Mouse (Mus musculus): ENCODE results near the gene Xpa. TPM values are rescaled to one million over a fixed set of nuclear protein-coding genes. Genes with fewer than 3 reads are reported as not detected.

The Xpa gene
- 26.1 and 27.3 TPM in 2 replicates for polyA plus RNA-seq (2014; fragmentation: Nextera tagmentation; extraction: Ambion mirVana)

DNA sequence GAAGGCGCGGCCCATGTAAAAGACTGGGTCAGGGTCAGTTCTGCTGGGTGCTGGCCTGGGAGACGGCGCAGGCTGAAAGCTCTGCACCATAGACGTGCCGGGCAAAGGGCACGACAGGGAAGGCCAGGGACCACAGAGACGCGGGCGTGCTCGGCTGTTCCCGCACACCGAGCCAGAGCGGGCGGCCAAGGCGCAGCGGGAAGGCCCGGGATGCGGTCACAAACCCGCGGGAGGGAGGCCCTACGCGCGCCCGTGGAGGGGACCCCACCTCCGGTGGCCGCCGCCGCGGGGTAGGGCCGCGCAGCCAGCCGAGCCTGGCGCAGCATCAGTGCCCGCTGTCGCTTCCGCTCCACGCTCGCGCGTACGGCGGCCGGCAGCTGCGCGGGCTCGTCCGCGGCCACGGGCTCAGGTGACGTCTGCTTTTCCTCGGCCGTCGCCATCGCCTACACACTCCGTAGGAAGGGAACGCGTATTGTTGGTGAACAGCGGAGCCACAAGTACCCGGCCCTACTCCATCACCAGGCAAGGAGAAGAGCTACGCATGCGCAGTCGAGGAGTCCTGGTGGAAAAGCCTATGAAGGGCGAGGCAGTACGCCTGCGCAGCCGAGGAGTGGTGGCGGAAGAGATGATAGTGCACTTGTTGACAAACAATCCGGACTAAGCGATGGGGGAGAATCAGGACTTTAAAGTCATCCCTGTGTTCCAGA is at the start of gene Xpa:
Gene Xpa (minus strand): TSS at position 531 of the 707 bp plus-strand sequence.
- Histone ChIP-seq H3K36me3 (ENCODE audit: control insufficient read depth, insufficient read depth, low read length) (no peaks in the 10 kb centered on the region), H3K4me1 (ENCODE audit: control insufficient read depth, insufficient read depth, low read length) (peaks cover 2% of the 10 kb centered on the region; the same call in 1 of the 2 replicates), H3K4me2 (ENCODE audit: low read depth, severe bottlenecking) (peak within 1 kb of the TSS; percentile 80), H3K4me3 (ENCODE audit: low read depth, low read length) (peak within 1 kb of the TSS; percentile 92), H3K27ac (replicated peaks; ENCODE audit: low read depth, low read length) (peak within 1 kb of the TSS; percentile 81; the same call in 1 of the 2 replicates), H3K27me3 (ENCODE audit: control insufficient read depth, insufficient read depth, low read length) (no peaks in the 10 kb centered on the region), H3K9me3 (ENCODE audit: control insufficient read depth, low read length) (no peaks in the 10 kb centered on the region), H3K9ac (ENCODE audit: low read length) (peak within 1 kb of the TSS; percentile 87)
- WGBS: under 1% methylated on average over 70 of the region's 70 CpGs
- DNase-seq (ENCODE audit: low spot score): peak; percentile 96
- ATAC-seq (ENCODE audit: insufficient number of reproducible peaks, low FRiP score, low TSS enrichment, low read depth): peak; percentile 90

DNA sequence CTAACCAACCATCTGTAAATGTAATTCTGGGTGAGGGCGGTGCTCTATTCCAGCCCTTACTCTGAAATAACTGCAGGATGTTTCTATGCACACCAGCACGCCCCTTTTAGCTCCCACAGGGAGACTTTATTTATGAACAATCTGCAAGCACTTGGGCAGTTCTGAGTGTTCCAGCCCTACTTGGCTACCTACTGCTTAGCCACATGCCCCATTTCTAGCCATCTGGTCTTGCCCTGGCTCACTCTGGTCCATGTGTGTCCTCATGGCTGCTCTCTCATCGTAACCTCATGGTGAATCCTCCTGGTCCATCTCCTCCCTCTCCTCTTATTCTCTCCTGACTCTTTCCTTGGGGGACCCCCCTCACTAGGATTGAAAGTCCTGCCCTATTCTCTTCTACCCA is 39.8 kb upstream of the Xpa start:
- WGBS: 83% methylated on average over 3 of the region's 3 CpGs
- Histone ChIP-seq H3K4me1 (ENCODE audit: control insufficient read depth, insufficient read depth, low read length) (no peaks in the 10 kb centered on the region), H3K36me3 (ENCODE audit: control insufficient read depth, insufficient read depth, low read length) (no peaks in the 10 kb centered on the region), H3K4me3 (ENCODE audit: low read depth, low read length) (no peak overlapping the region), H3K27me3 (ENCODE audit: control insufficient read depth, insufficient read depth, low read length) (no peaks in the 10 kb centered on the region), H3K9ac (ENCODE audit: low read length) (no peak overlapping the region), H3K27ac (replicated peaks; ENCODE audit: low read depth, low read length) (no peak overlapping the region), H3K9me3 (ENCODE audit: control insufficient read depth, low read length) (no peaks in the 10 kb centered on the region), H3K4me2 (ENCODE audit: low read depth, severe bottlenecking) (no peak overlapping the region)
- DNase-seq (ENCODE audit: low spot score) (no peak), ATAC-seq (ENCODE audit: insufficient number of reproducible peaks, low FRiP score, low TSS enrichment, low read depth) (no peak)

DNA sequence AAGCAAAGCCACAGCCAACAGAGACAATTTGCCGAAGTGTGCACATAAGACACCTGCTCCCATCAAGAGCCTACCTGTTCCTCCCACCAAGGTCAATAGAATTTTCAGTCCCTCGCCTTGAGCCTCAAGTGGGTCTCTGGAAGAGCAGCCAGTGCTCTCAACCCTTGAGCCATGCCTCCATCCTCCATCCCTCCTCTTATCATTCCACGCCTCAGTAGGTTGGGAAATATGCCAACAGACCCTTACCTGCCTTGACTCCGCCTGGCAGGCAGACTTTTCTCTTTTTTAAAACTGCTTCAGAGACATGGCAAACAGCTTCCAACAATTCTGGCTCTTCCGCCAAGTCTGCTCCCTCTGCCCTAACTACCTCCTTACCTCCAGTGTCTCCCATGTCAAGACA is 38.6 kb upstream of the Xpa start:
- Histone ChIP-seq H3K9ac (ENCODE audit: low read length) (no peak overlapping the region), H3K27ac (replicated peaks; ENCODE audit: low read depth, low read length) (no peak overlapping the region), H3K4me1 (ENCODE audit: control insufficient read depth, insufficient read depth, low read length) (no peaks in the 10 kb centered on the region), H3K4me3 (ENCODE audit: low read depth, low read length) (no peak overlapping the region), H3K27me3 (ENCODE audit: control insufficient read depth, insufficient read depth, low read length) (no peaks in the 10 kb centered on the region), H3K9me3 (ENCODE audit: control insufficient read depth, low read length) (no peaks in the 10 kb centered on the region), H3K36me3 (ENCODE audit: control insufficient read depth, insufficient read depth, low read length) (no peaks in the 10 kb centered on the region), H3K4me2 (ENCODE audit: low read depth, severe bottlenecking) (no peak overlapping the region)
- DNase-seq (ENCODE audit: low spot score) (no peak), ATAC-seq (ENCODE audit: insufficient number of reproducible peaks, low FRiP score, low TSS enrichment, low read depth) (no peak)
- WGBS: 88% methylated on average over 5 of the region's 5 CpGs

DNA sequence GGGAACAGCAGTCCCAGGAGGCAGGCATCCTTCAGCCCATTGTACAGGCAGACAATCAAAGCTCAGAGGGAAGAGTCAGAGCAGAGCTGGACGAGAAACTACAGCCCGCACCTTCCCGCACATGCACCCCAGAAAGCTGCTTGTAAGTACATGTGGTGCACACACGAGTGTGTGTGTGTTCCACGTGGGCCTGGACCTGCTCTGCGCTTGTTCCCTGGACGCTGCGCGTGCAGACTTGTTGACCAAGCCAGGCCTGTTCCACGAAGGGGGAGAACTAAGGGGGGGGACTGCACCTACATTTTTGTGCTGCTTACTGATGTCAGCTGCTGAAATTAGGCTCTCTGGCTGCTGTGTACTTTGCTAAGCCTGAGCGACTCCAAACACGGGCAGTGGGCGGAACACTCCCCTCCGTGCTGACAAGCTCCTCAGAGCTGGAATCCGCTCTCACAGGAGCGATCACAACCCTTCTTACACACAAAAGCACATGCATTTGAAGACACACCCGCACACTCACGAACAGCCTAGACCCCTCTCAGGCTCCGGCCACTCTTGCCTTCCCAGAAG is 30.9 kb upstream of the Xpa start:
- no peaks in the 10 kb centered on the region for H3K4me1 ChIP-seq (ENCODE audit: control insufficient read depth, insufficient read depth, low read length)
- 76% methylated on average over 19 of the region's 19 CpGs for WGBS
- no peak overlapping the region for H3K27ac ChIP-seq (replicated peaks; ENCODE audit: low read depth, low read length)
- H3K9ac ChIP-seq (ENCODE audit: low read length): no peak overlapping the region
- H3K9me3 ChIP-seq (ENCODE audit: control insufficient read depth, low read length): no peaks in the 10 kb centered on the region
- no peaks in the 10 kb centered on the region for H3K36me3 ChIP-seq (ENCODE audit: control insufficient read depth, insufficient read depth, low read length)
- H3K27me3 ChIP-seq (ENCODE audit: control insufficient read depth, insufficient read depth, low read length): no peaks in the 10 kb centered on the region
- H3K4me2 ChIP-seq (ENCODE audit: low read depth, severe bottlenecking): no peak overlapping the region
- ATAC-seq (ENCODE audit: insufficient number of reproducible peaks, low FRiP score, low TSS enrichment, low read depth) (no peak), DNase-seq (ENCODE audit: low spot score) (no peak)
- no peak overlapping the region for H3K4me3 ChIP-seq (ENCODE audit: low read depth, low read length)

DNA sequence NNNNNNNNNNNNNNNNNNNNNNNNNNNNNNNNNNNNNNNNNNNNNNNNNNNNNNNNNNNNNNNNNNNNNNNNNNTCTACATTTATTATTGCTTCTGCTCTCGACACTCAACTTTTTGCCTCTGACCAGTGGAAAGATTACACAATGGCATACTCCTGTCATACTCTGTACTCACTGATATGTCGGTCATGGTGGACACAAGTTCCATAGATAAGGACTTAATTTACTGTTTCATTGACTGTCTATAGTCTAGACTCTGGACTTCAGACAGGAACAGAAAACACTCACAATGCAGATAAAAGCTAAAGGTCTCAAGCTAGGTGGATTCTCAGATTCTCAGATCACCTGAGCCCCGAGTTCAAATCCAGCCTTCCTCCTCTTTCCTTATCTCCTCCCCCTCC is 25.0 kb upstream of the Xpa start:
- DNase-seq (ENCODE audit: low spot score) (no peak), ATAC-seq (ENCODE audit: insufficient number of reproducible peaks, low FRiP score, low TSS enrichment, low read depth) (no peak)
- Histone ChIP-seq H3K4me1 (ENCODE audit: control insufficient read depth, insufficient read depth, low read length) (no peaks in the 10 kb centered on the region), H3K4me3 (ENCODE audit: low read depth, low read length) (no peak overlapping the region), H3K27me3 (ENCODE audit: control insufficient read depth, insufficient read depth, low read length) (no peaks in the 10 kb centered on the region), H3K36me3 (ENCODE audit: control insufficient read depth, insufficient read depth, low read length) (no peaks in the 10 kb centered on the region), H3K4me2 (ENCODE audit: low read depth, severe bottlenecking) (no peak overlapping the region), H3K27ac (replicated peaks; ENCODE audit: low read depth, low read length) (no peak overlapping the region), H3K9me3 (ENCODE audit: control insufficient read depth, low read length) (no peaks in the 10 kb centered on the region), H3K9ac (ENCODE audit: low read length) (no peak overlapping the region)
- 90% methylated on average over 3 of the region's 3 CpGs for WGBS

DNA sequence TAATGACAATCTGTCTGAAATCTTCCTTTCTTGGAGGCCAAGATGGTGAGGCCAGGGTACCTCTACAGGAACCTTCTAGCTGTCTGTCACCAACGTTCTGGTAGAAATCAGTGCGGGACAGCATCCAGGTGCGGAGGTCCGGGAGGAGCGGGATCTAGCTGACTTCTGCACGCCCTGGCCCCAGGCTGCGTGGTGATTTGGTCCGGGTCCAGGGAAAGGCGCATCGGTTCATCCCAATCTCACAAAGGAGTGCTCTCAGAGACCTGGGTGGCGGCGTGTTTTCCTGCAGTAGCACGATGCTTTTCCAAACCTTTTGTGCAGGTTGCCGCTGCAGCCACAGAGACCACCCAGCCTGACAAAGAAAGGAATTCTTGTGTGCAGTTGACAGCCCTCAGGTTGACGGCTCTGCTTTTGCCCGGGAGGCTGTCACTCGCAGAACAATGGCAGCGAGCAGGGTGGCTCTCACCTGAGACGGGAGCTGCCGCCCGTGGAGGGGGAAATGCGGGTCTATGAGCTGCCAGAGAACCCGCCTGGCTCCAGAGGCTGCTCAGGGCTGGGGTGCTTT is 6.5 kb upstream of the Xpa start:
- Histone ChIP-seq H3K4me2 (ENCODE audit: low read depth, severe bottlenecking) (peak overlapping the region; percentile 41), H3K27ac (replicated peaks; ENCODE audit: low read depth, low read length) (no peak overlapping the region), H3K4me1 (ENCODE audit: control insufficient read depth, insufficient read depth, low read length) (0 out of 2 replicates have a peak, but pooled peaks cover 2% of the 10 kb centered on the region), H3K9ac (ENCODE audit: low read length) (no peak overlapping the region; the same call in 1 of the 2 replicates), H3K9me3 (ENCODE audit: control insufficient read depth, low read length) (no peaks in the 10 kb centered on the region), H3K36me3 (ENCODE audit: control insufficient read depth, insufficient read depth, low read length) (no peaks in the 10 kb centered on the region), H3K27me3 (ENCODE audit: control insufficient read depth, insufficient read depth, low read length) (0 out of 2 replicates have a peak, but pooled peaks cover 2% of the 10 kb centered on the region), H3K4me3 (ENCODE audit: low read depth, low read length) (no peak overlapping the region; the same call in 1 of the 2 replicates)
- ATAC-seq (ENCODE audit: insufficient number of reproducible peaks, low FRiP score, low TSS enrichment, low read depth) (no peak), DNase-seq (ENCODE audit: low spot score) (peak; percentile 38)
- WGBS: 13% methylated on average over 23 of the region's 23 CpGs

DNA sequence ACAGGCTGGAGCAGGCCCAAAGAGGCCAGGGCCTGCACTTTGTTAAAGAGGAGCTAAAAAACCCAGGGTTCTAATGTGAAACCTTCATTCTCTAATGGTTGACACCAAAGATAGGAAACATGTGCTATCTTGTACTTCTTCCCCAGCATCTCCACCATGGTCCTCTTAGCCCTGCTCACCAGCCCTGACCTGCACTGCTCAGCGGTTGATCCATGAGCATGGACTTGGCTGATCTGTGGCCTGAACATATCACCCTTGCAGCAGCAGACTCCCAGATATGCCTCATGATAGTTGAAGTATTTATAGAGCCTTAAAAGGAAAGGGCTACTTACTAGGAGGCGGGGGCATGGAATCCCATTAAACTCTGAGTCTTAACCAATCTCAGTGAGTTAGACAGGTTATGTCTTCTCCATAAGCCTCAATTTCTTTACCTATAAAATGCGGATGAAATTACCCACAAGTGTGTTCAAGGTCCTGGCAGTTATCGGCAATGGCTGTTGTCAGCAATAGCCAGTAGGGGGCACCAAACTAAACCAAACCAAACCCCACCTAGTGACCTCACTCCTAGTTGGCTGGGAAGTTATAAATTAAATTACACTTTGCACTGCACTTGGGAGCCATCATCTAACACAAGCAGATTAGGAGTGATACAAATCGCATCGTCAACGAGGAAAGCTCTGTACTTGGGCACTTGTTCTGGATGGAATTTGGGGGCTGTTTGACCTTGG is 5.9 kb upstream of the Xpa start:
- no peak overlapping the region for H3K9ac ChIP-seq (ENCODE audit: low read length)
- 0 out of 2 replicates have a peak, but pooled peaks cover 2% of the 10 kb centered on the region for H3K4me1 ChIP-seq (ENCODE audit: control insufficient read depth, insufficient read depth, low read length)
- H3K27me3 ChIP-seq (ENCODE audit: control insufficient read depth, insufficient read depth, low read length): 0 out of 2 replicates have a peak, but pooled peaks cover 2% of the 10 kb centered on the region
- H3K4me2 ChIP-seq (ENCODE audit: low read depth, severe bottlenecking): peak overlapping the region; percentile 41
- WGBS: 6% methylated on average over 7 of the region's 7 CpGs
- no peak overlapping the region for H3K27ac ChIP-seq (replicated peaks; ENCODE audit: low read depth, low read length)
- no peaks in the 10 kb centered on the region for H3K9me3 ChIP-seq (ENCODE audit: control insufficient read depth, low read length)
- no peaks in the 10 kb centered on the region for H3K36me3 ChIP-seq (ENCODE audit: control insufficient read depth, insufficient read depth, low read length)
- ATAC-seq (ENCODE audit: insufficient number of reproducible peaks, low FRiP score, low TSS enrichment, low read depth) (no peak), DNase-seq (ENCODE audit: low spot score) (peak; percentile 83)
- H3K4me3 ChIP-seq (ENCODE audit: low read depth, low read length): no peak overlapping the region

DNA sequence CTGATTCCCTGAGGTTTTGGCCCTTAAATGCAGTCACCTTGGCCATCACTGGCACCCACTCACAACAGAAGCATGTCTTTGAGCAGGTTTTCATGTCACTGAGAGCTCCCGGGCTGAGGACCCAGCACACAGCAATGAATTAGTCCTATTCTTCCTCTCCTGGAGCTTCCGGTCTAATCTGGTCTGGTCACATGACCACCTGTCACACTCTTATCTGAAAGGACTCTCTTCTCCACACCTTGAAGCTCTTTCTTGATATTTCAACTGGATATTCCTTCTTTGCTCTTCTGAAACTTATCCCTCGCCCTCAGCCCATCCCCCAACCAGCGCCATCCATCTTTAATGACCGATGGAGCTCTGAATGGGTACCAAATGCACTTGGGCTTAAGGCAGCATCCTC is 2.0 kb upstream of the Xpa start:
- Histone ChIP-seq H3K9me3 (ENCODE audit: control insufficient read depth, low read length) (no peaks in the 10 kb centered on the region), H3K4me1 (ENCODE audit: control insufficient read depth, insufficient read depth, low read length) (peaks cover 5% of the 10 kb centered on the region; the same call in 1 of the 2 replicates), H3K4me3 (ENCODE audit: low read depth, low read length) (no peak overlapping the region), H3K36me3 (ENCODE audit: control insufficient read depth, insufficient read depth, low read length) (no peaks in the 10 kb centered on the region), H3K9ac (ENCODE audit: low read length) (no peak overlapping the region), H3K4me2 (ENCODE audit: low read depth, severe bottlenecking) (no peak overlapping the region), H3K27ac (replicated peaks; ENCODE audit: low read depth, low read length) (no peak overlapping the region), H3K27me3 (ENCODE audit: control insufficient read depth, insufficient read depth, low read length) (0 out of 2 replicates have a peak, but pooled peaks cover 2% of the 10 kb centered on the region)
- DNase-seq (ENCODE audit: low spot score) (no peak), ATAC-seq (ENCODE audit: insufficient number of reproducible peaks, low FRiP score, low TSS enrichment, low read depth) (no peak)
- WGBS: 69% methylated on average over 5 of the region's 5 CpGs

All from limb, embryonic 11.5 days (tissue).